Mouse (Mus musculus) ovary, adult 2 months (tissue): ENCODE data around the gene Fam104a. TPM values are rescaled to one million over a fixed set of nuclear protein-coding genes. Genes with fewer than 3 reads are reported as not detected.

ENCODE experiments used
- polyA plus RNA-seq: library from polyadenylated mRNA; depleted of rRNA; stranded (reverse); fragments of >200 nt; gene quantifications from 2 replicates; pipeline ENCODE4 v1.2.3, GENCODE M21; 2012; rRNA removed

Gene Fam104a
- 45.0 and 49.7 TPM in 2 replicates for polyA plus RNA-seq

DNA sequence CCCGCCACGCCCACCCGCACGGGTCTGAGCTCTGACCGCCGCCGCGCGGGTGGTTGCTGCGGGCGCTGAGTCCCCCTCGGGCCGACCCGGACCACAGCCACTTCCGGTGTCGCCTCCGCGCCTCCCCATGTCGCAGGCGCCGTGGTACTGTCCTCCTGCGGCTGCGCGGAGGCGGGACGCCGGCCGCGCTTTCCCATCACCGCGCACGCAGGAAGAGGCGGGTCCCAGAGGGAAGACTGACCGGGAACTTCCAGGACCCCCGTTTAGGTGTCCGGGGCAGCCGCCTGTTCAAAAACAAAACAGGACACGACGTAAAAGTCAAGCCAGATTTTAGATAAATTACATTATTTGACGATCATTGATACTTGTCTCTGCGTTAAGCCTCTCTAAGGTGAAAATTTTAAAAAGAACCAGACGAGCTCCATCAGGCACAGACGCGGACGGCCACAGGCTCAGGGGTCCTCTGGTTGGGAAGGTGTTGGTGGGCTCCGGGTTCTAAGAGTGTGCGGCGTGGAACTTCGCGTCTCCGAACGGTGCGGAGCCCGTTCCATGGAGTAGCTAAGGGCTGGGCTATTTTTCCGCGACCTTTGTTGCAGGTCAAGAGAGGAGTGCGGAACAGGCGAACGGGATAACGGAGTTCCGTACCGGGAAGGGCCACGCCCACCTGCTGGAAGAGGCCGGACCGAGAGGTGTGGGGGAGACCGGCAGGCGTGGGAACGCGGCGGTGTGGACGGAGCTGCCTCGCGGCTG lies at the start of gene Fam104a, which contains the start of gene D11Wsu47e:
Gene Fam104a, minus strand, starts transcription at position 199 of the 750 bp plus-strand sequence.
Gene D11Wsu47e, plus strand, starts transcription at position 456 of the 750 bp plus-strand sequence.

DNA sequence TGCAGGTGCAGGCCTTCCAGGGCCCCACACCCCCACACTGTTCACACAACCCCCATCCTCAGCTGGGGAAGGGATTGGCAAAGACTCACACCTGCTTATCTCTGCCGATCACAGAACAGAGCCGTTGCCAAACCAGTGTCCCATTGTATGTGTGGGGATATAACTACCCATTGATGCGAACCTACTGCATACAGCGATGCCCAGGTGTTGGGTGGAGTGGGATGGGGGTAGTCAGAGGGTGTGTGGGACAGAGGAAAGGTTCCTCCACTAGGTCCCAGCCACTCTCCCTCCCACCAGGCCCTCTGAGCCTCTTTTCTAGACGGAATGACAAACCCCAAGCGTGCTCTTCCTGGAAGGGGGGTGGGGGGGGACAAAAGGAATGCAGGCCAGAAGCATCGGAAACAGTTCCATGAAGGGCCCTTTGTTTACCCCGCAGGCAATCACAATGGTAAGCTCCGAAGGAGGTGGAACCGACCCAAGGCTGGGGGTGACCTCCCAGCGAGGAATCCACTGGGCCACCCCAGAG lies 25.8 kb upstream of the Fam104a start, which contains the start of gene Cpsf4l:
Gene Cpsf4l, minus strand, starts transcription at position 287 of the 526 bp plus-strand sequence.

DNA sequence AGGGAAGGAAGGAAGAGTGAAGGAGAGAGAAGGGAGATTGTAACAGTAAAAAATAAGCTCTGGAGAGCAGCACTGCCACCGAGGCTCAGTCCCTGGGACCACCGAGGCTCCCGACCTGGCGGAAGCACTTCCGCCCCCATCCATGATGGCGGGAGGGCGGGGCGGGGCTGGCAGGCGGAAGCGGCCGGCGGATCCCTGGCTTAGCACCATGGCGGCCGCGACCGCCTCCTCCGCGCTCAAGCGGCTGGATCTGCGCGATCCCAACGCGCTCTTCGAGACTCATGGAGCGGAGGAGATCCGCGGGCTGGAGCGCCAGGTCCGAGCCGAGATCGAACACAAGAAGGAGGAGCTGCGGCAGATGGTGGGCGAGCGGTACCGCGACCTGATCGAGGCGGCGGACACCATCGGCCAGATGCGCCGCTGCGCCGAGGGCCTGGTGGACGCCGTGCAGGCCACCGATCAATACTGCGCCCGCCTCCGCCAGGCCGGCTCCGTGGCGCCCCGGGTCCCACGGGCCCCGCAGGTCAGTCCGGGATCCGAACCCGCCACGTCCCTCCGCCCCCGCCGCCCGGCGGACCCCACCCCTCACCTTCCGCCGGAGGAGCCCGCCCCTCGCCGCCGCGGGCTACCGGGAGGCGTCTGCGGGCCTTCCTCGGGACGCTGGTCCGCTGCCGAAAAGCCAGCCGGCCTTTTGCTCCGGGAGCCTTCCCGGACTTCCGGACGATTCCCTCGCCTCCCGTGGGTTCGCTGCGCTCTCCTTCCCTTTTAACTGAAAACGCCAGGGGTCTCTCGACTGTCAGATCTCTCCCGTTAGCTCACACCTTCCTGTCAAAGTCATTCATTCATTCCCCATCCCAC lies 34.4 kb downstream of the Fam104a start, which contains the start of gene Slc39a11:
Gene Slc39a11, minus strand, starts transcription at position 727 of the 858 bp plus-strand sequence.

DNA sequence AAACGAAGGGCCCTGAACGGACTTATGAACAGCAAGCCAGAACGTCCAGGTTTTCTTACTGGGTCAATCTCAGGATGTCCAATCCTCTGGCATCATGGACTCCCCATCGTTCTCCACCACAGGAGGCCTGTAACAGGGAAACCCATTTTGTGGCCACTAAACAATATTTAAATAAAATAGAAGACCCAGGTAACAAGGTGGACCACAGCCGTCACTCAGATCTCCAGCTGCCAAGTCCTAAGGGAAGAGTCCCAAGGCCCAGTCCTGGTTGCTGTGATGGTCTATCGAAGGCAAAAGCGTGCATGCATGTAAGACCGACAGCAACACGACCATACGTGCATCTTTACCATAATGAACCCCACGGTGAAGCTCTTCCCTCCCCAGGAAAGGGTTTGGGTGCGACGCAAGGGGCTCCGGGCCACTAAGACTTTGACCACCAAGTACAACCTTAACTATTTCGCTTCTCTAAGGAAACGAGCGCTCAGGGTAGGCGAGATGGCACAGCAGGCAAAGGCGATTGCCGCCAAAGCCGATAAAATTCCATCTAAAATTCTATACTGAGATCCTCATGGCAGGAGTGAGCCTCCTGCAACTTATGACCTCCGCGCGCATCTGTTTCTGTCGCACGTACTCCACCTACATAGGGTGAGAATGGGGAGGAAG lies 35.1 kb downstream of the Fam104a start, which contains the start of gene Cog1:
Gene Cog1, plus strand, starts transcription at position 480 of the 663 bp plus-strand sequence.

DNA sequence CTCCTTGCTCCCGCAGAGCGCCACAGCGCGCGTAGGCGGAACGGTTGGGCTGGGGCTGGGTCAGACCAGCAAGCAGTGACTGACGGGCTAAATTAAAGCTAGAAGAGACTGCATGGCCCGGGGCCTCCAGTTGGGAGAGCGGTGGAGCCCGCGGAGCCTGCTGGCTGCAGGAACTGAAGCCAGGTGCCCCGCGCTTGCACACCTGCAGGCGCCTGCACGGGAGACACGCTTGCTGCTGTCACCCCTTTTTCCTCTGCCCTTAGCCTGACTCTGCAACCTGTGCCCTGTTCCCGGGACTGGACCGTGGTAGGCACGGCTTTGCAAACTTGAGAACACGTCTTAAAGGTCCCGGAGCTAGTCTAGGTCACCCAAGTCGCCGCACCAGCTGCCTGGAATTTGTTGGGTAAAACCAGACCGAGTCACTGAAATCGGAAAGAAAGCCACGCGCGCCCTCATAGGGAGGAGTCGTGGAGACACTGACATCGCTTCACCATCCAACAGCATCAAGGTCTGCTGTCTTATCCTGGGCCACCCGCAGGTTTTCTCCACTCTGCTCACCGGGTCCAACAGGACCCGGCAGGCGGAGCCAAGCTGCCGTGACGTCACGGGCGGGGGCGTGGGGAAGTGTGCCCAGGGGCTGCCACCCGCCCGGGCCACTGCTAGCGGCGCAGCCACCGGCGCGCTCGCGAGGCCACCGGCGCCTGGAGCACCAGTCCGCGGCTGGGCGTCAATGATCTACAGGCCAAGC lies 65.1 kb downstream of the Fam104a start, which contains the start of gene Sstr2:
Gene Sstr2, plus strand, starts transcription at position 671 of the 748 bp plus-strand sequence.

Other genes starting within 250 kb of the Fam104a start
- 0.51 and 1.1 TPM in 2 replicates for gene Sstr2, start 64.8 kb downstream of the Fam104a start, polyA plus RNA-seq
- 53.4 and 53.5 TPM in 2 replicates for gene Cog1, start 35.0 kb downstream of the Fam104a start, polyA plus RNA-seq
- gene Slc39a11, start 34.1 kb downstream of the Fam104a start, polyA plus RNA-seq = 24.7 and 36.0 TPM in 2 replicates
- gene D11Wsu47e, start 257 bp upstream of the Fam104a start, polyA plus RNA-seq = 11.2 and 13.2 TPM in 2 replicates
- gene Cpsf4l, start 25.9 kb upstream of the Fam104a start, polyA plus RNA-seq = 15.8 and 18.7 TPM in 2 replicates
- gene Cdc42ep4, start 67.7 kb upstream of the Fam104a start, polyA plus RNA-seq = 55.9 and 65.4 TPM in 2 replicates